In genomic region chr2:93913552-93913951, GRCm38 (mm10) we compare ENCODE assay signal across 22 mouse cellular contexts. TPM values are rescaled to one million over a fixed set of nuclear protein-coding genes. Genes with fewer than 3 reads are reported as not detected.
DNase-seq lines count a peak whose midpoint lies in the region; ATAC-seq lines count a peak whose summit lies in the region.
"Had no signal": no experiment of that assay in that cellular context is flagged by ENCODE, and none has a peak within 500 bp of the region (broad histone marks: within the 10 kb centered on the region; RNA-seq: fewer than 3 reads in every experiment).

No protein-coding gene starts in this region.

- ATAC-seq in common myeloid progenitor, adult 5-6 weeks (replicated peaks; ENCODE audit: low read depth, poor library complexity, severe bottlenecking), result peak; percentile 74
- ATAC-seq in megakaryocyte progenitor cell, adult 5-6 weeks (replicated peaks; ENCODE audit: poor library complexity), result peak; percentile 85
- ATAC-seq: activated CD4-positive, CD25-positive, alpha-beta regulatory T cell, adult 4 months; CD4-positive, CD25-positive, alpha-beta regulatory T cell, adult 4 months; forebrain, embryonic 14.5 days; forebrain, embryonic 16.5 days; Patski had no signal

- DNase-seq in 416B (ENCODE audit: low read depth), result peak; percentile 36
- DNase-seq in spleen, postnatal 4 days (ENCODE audit: low spot score in 2 of 2), result no peak
- no peak for DNase-seq in layer of hippocampus, adult 11-12 months (ENCODE audit: low spot score)
- DNase-seq: adrenal gland, adult 8-10 months; adrenal gland, postnatal 14 days; adrenal gland, postnatal 36 days; B cell, adult 2 months; cerebellum, adult 11-12 months; cerebellum, adult 2 months; cerebellum, adult 9-10 months; cerebellum, postnatal 10 days; cerebellum, postnatal 25 days; embryo, embryonic 11 days had no signal

RNA-seq across cellular contexts. Expression of gene Gm13889, which starts 43.4 kb away (rescaled TPM):
- 0.55 TPM in 1 of 2 replicates, not detected in the other for total RNA-seq in common myeloid progenitor, adult 5-6 weeks (2017)
- not detected in 2 replicates for total RNA-seq in megakaryocyte progenitor cell, adult 5-6 weeks (2015)
- total RNA-seq in megakaryocyte progenitor cell, adult 5-6 weeks (2017), result not detected in 2 replicates
- total RNA-seq: CH12.LX, G1E had no signal

RNA-seq across cellular contexts. Expression of gene Accsl, which starts 44.6 kb away (rescaled TPM):
- not detected in 2 replicates for total RNA-seq in common myeloid progenitor, adult 5-6 weeks (2017)
- total RNA-seq in megakaryocyte progenitor cell, adult 5-6 weeks (2015), result not detected in 2 replicates
- total RNA-seq in megakaryocyte progenitor cell, adult 5-6 weeks (2017), result not detected in 2 replicates
- total RNA-seq: G1E had no signal
